Mouse (Mus musculus): ENCODE measurements around the gene Fam170b.

Fam170b gene

GRCm38 (mm10) chr14:32827994-32828650, 5.6 kb upstream of the Fam170b start:
- no peak for DNase-seq (ENCODE audit: low read depth)

DNA sequence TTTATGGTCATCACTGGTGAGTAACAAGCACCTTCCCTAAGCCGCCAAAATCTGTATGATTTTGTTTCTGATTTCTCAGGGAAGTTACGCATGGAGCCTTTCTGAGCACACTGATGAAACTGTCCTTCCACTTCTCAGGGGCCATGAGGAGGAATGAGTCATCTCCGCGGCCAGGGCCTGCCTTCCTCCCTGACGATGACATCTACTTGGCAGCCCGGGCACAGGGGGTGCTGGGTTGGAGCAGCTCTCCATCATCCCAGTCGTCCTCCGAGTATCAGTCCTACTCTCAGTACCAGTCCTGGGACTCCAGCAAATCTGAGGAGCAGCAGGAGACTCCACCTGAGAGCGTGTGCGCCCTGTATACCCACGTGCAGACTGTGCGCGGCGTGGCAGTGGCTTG, 1.4 kb downstream of the Fam170b start:
- no peak for DNase-seq (ENCODE audit: low read depth)

GRCm38 (mm10) chr14:32835596-32835995, 1.8 kb downstream of the Fam170b start:
- DNase-seq (ENCODE audit: low read depth) = no peak

DNA sequence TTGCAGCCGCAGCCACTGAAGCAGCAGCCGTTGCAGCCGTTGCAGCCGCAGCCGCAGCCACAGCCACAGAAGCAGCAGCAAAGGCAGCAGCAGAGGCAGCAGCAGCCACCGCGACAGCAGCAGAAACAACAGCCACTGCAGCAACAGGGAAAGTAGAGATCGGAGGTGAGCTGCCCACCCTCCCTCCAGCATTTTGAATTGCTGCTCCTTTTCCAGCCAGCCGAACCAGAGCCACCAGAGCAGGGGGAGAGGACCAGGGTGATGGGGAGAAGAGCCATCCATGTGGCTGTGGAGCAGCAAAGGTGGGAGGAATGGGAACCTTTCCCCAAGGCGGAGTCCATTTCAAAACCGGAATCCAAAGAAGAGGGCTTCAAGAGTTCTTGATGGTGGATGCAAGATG, 2.4 kb downstream of the Fam170b start:
- no peak for DNase-seq (ENCODE audit: low read depth)

DNA sequence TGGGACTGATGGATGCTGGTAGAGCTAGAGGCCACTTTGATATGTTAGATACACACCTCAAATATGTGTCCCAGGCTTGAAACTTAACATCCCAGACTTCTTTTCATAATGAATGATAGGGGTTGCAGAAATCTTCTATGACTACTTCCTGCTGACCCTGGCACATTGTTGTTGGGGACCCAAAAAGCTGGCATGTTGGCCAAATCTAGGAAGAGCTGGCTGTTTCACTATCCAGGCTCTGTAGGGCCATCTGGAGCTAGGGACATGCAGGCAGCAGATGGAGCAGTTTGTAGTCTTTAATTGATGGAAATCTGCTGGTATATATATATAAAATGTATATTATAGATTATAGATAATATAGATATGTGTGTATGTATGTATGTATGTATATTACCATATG, 8.3 kb downstream of the Fam170b start:
- DNase-seq (ENCODE audit: low read depth) = no peak

DNA sequence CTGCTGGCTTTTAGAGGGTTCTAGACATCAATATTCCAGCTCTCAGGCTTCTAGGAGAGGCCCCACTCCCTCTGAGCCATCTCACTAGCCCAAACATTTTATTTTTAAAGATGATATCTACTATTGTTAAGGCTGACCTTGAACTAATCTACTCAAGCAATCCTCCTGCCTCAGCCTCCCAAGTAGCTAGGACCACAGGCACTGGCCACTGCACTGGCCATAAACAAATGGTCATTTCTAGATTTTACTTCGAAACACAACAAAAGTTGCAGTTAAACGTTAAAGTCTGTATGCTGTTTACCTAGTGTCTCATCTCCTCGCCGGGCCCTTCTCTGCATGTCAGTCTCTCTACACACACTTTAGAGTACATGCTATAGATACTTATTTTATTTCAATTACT, 20.3 kb downstream of the Fam170b start:
- DNase-seq (ENCODE audit: low read depth) = no peak

DNA sequence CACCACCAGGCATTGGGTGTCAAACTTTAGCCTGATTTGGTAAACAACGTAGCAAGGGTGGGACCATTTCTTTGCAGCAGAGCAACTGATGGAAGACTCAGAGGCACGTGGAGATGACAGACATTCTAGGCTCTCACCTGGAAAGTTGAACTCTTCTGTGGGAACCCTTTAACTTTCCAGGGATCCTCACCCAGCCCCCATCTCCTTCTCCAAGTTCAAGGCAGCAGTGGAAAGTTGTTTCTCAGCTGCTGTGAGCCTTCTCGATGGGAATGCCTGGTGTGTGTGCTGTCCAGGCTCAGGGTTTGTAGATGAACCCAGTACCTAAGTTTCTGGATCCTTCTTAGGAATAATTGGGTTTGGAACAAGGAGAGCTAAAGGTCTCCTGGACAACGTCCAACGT, 22.5 kb downstream of the Fam170b start:
- no peak for DNase-seq (ENCODE audit: low read depth)

- DNase-seq (ENCODE audit: low read depth) = no peak
These were observed 23.0 kb downstream of the Fam170b start, which contains the start of gene Vstm4 for GRCm38 (mm10) chr14:32856681-32857328. TSS of gene Vstm4 (plus strand) at chr14:32856756.

DNA sequence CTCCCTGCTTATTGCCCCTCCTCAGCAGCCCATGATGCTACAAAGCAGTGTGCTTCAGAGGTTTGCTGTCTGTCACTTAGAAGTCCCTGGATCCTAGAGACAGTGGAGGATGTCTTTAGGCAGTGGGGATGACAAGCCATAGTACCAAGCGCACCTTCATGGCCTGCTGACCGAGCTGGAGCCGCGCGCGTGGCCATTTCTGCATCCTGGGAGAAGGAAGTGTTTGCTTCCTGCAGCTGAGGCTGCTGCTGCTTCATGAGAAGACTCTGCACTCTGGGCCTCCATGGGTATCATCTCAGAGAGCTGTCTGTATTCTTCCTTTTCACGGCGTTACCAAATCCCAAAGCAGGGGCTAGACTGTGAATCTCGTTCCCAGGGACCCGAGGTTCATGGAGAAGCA, 24.6 kb downstream of the Fam170b start:
- DNase-seq (ENCODE audit: low read depth) = no peak

GRCm38 (mm10) chr14:32858941-32859510, 25.3 kb downstream of the Fam170b start:
- DNase-seq (ENCODE audit: low read depth) = no peak

DNA sequence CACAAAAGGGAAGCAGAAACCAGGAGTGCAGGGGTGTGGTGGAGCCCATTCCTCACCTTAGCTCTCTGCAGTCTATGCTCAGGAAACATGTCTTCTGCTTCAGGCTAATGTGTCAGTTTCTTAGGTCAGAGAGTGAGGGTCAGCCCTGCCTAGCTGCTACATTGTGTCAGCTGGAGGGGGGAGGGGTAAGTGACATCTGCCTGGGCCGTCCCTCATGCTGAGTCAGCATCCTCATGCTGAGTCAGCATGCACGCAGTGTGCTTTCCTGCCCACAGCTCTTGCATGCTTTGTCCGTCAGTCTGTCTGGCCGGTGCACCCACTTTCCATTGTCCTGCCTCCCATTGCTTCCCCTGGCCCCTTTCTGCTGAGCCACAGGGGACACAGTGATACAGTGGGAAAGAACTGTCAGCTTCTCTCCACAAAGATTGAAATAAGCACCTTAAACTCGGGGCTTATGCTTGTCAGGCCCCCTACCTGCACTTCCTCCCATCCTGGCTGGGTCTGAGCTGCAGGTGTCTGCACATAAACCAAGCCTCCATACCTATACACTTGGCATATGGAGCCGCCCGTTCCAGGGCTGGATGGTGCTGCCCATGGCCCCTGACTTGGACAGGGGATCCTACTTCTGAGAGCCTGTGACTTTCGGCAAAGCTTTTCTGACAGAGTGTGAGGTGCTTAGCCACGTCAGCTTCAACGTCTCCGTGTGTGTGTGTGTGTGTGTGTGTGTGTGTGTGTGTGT, 26.2 kb downstream of the Fam170b start:
- DNase-seq (ENCODE audit: low read depth) = no peak

- no peak for DNase-seq (ENCODE audit: low read depth)
These were observed 27.4 kb downstream of the Fam170b start for GRCm38 (mm10) chr14:32861149-32861581.

DNA sequence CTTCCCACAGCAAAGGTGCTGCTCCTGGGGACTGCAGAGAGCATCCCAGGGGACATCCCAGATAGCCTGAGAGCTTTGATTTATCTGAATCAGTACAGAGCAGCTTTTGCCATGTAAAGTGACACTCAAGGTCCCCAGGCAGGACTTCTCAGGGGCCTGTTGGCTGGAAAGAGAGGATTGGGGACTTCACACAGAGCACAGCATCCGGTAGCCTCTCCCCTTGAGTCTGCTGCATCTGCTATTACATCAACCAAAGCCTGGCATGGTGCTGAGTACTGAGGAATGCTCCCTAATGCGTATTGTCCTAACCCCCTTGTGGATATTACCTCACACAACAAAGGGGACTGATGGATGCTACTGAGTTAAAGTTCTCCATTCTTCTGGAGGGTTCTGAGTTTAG, 27.9 kb downstream of the Fam170b start:
- DNase-seq (ENCODE audit: low read depth) = no peak

DNA sequence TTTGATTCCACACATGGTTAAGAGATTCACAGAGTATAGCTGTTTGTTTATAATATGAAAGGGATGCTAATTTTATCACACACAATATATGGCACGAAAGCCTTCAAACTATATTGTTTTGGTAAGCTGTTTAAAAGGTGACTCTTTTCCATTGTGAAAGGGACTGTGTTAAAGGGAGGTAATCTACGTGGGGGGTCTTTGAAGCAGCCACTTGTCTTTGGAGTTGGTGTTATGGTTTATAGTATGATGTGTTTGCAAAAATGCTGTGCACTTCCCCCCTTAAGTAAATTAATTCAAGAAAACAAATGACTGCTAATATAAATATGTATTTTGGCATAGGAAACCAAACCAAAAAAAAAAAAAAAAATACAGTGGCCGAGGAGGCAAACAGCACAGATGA, 31.6 kb downstream of the Fam170b start:
- DNase-seq (ENCODE audit: low read depth) = no peak

GRCm38 (mm10) chr14:32871963-32872362, 38.2 kb downstream of the Fam170b start:
- DNase-seq (ENCODE audit: low read depth) = no peak

DNA sequence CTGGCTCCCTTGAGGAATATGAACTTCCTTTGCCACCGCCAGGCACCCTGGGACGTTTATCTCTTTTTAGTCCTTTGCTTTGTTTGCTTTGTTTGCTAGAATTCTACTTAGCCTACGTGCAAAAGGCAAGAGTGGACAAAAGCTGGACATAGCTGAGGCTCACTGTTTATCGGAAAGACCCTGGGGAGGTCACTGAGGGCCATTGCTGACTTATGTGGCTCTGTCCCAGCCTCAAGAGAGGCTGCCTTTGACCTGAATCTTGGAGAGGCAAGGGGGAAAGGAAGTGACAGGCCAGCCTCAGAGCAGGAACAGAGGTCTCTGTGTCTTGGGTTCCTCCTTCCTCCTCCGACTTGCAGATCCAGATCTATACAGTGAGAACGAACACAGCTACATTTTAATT, 43.8 kb downstream of the Fam170b start:
- no peak for DNase-seq (ENCODE audit: low read depth)

DNA sequence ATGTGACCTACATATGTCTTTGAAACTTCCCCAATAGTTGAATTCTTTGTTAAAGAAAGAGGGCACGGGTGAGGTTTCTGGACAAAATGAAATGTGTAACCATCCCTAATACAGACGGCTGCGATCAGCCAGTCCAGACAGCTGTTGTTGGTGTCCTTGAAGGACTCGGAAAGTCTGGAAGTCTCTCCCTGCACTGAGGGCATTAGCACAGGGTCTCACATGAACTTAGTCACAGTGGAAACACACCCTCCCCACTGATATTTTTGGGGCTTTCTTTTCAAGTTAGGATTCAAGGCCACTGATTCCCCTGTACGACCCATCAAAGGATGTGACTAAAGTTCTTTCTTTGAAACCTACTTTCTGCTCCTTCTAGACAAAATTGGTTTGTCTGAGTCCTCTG, 46.6 kb downstream of the Fam170b start:
- DNase-seq (ENCODE audit: low read depth) = no peak

DNA sequence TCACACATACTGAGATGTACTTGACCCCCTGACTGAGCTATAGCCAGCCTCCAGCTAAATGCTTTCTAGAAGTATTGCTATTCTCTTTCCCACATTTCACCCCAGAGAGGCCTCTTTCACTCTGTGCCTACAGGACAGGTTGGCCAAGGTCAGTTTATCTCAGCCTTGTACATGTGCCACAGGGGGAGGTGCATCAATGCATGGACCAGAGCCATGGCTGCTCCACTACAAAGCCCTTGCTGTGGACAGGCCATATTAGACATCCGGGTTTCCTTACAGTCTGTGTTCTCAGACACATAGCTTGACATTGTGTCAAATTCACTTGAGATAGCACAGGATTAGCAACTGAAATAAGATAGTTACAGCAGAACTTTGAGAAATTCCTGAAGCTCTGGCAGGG, 47.9 kb downstream of the Fam170b start:
- no peak for DNase-seq (ENCODE audit: low read depth)
